Mouse (Mus musculus) hindbrain, embryonic 15.5 days (tissue): ENCODE data around the gene Cnot8. TPM values are rescaled to one million over a fixed set of nuclear protein-coding genes. Genes with fewer than 3 reads are reported as not detected.

Experiments used
- polyA plus RNA-seq: library from polyadenylated mRNA; unstranded; fragments of >200 nt; fragmentation: Nextera tagmentation; extraction: Ambion mirVana; gene quantifications from 2 replicates; pipeline ENCODE4 v1.2.1, GENCODE M21; 2015

Cnot8 gene
- polyA plus RNA-seq, 1 experiment from 2014 or later, result 103 TPM

Other genes starting within 250 kb of the Cnot8 start
- gene Larp1, start 95.1 kb upstream of the Cnot8 start, polyA plus RNA-seq, result 20.6 and 22.4 TPM in 2 replicates
- gene Gm12248, start 11.0 kb upstream of the Cnot8 start, polyA plus RNA-seq, result 0.16 TPM in 1 of 2 replicates, not detected in the other
- 13.2 and 17.0 TPM in 2 replicates for gene Gemin5, start 64.4 kb downstream of the Cnot8 start, polyA plus RNA-seq
- 90.5 and 93.9 TPM in 2 replicates for gene Mrpl22, start 67.5 kb downstream of the Cnot8 start, polyA plus RNA-seq
- 2.2 and 3.3 TPM in 2 replicates for gene Igtp, start 95.4 kb downstream of the Cnot8 start, polyA plus RNA-seq
- gene Irgm2, start 95.5 kb downstream of the Cnot8 start, polyA plus RNA-seq, result 1.3 and 1.8 TPM in 2 replicates
- not detected in 2 replicates for gene 4930438A08Rik, start 170.6 kb downstream of the Cnot8 start, polyA plus RNA-seq
- 30.2 and 30.8 TPM in 2 replicates for gene Zfp692, start 202.9 kb downstream of the Cnot8 start, polyA plus RNA-seq
- 37.5 and 39.4 TPM in 2 replicates for gene Zfp672, start 226.2 kb downstream of the Cnot8 start, polyA plus RNA-seq
- 48.4 and 51.9 TPM in 2 replicates for gene Sh3bp5l, start 226.6 kb downstream of the Cnot8 start, polyA plus RNA-seq